Mouse (Mus musculus) lung, embryonic 16.5 days (tissue): ENCODE data around the gene Chst3. TPM values are rescaled to one million over a fixed set of nuclear protein-coding genes. Genes with fewer than 3 reads are reported as not detected.
A peak's percentile ranks its signal among the peaks of the same experiment; 100 is the strongest.

ENCODE experiments used
- ATAC-seq: fragments of 200-750 bp; cut with Nextera tagmentation; 2 replicates; pipeline ENCODE4 v1.8.0; 2017; ENCODE audit warnings: low read depth, mild to moderate bottlenecking, moderate library complexity
- H3K27ac ChIP-seq: fragments of 300-500 bp; sonication (generic); 2 replicates; pipeline ENCODE4 v1.5.1; 2014; ENCODE audit warnings: mild to moderate bottlenecking, control low read depth, low read length
- H3K27me3 ChIP-seq: fragments of 300-500 bp; sonication (generic); 2 replicates; pipeline ENCODE4 v1.6.1; 2014; ENCODE audit warnings: low read depth, low read length, mixed read lengths; ENCODE audit not compliant: control insufficient read depth, insufficient read depth
- H3K36me3 ChIP-seq: fragments of 300-500 bp; sonication (generic); 2 replicates; pipeline ENCODE4 v1.6.1; 2014; ENCODE audit warnings: low read length; ENCODE audit not compliant: control insufficient read depth, insufficient read depth
- H3K4me1 ChIP-seq: fragments of 300-500 bp; sonication (generic); replicated peaks from 2 replicates; pipeline ENCODE4 v1.6.1; 2014; ENCODE audit warnings: low read length, mixed read lengths; ENCODE audit not compliant: control insufficient read depth, insufficient read depth
- H3K4me2 ChIP-seq: fragments of 300-500 bp; sonication (generic); 2 replicates; pipeline ENCODE4 v1.6.1; 2014; ENCODE audit warnings: low read depth, low read length, control low read depth
- H3K4me3 ChIP-seq: fragments of 300-500 bp; sonication (generic); 2 replicates; pipeline ENCODE4 v1.5.1; 2014; ENCODE audit warnings: mild to moderate bottlenecking, low read length, control low read depth
- H3K9ac ChIP-seq: fragments of 300-500 bp; sonication (generic); 2 replicates; pipeline ENCODE4 v1.6.1; 2014; ENCODE audit warnings: low read length, control low read depth
- H3K9me3 ChIP-seq: fragments of 300-500 bp; sonication (generic); 2 replicates; pipeline ENCODE4 v1.6.1; 2016; ENCODE audit warnings: low read length; ENCODE audit not compliant: control insufficient read depth
- WGBS: fragments of 180-500 bp; shearing (Covaris S2); extraction: QIAGEN DNeasy Blood & Tissue Kit; methylation state at CpG from one replicate; pipeline ENCODE4 v1.1.7; 2014; 5-methylcytosine and 5-hydroxymethylcytosine counted together
- microRNA-seq: library from miRNA; unstranded; fragments of <30 nt; microRNA quantifications from one replicate; pipeline ENCODE4, GENCODE M21; 2016
- polyA plus RNA-seq: library from polyadenylated mRNA; unstranded; fragments of >200 nt; fragmentation: Nextera tagmentation; extraction: Ambion mirVana; gene quantifications from 2 replicates; pipeline ENCODE4 v1.2.1, GENCODE M21; 2015

The Chst3 gene
- polyA plus RNA-seq, 1 experiment from 2014 or later: 2.1 TPM

- Histone ChIP-seq H3K27ac (no peak overlapping the region), H3K4me3 (no peak overlapping the region), H3K36me3 (no peaks in the 10 kb centered on the region), H3K4me1 (peaks cover 6% of the 10 kb centered on the region), H3K9me3 (no peaks in the 10 kb centered on the region), H3K27me3 (no peaks in the 10 kb centered on the region), H3K9ac (no peak overlapping the region), H3K4me2 (0 out of 2 replicates have a peak overlapping the region, but pooled peaks have one; percentile 15)
- 36% methylated on average over 9 of the region's 9 CpGs for WGBS
- no peak for ATAC-seq
These were observed 84.9 kb downstream of the Chst3 start for GRCm38 (mm10) chr10:60134201-60134600.

GRCm38 (mm10) chr10:60133501-60133900 lies 85.6 kb downstream of the Chst3 start:
- WGBS: 24% methylated on average over 6 of the region's 6 CpGs
- H3K4me1 ChIP-seq: peaks cover 6% of the 10 kb centered on the region
- 0 out of 2 replicates have a peak, but pooled peaks have one; percentile 13 for ATAC-seq
- H3K27me3 ChIP-seq: no peaks in the 10 kb centered on the region
- no peaks in the 10 kb centered on the region for H3K36me3 ChIP-seq
- no peak overlapping the region for H3K9ac ChIP-seq
- no peaks in the 10 kb centered on the region for H3K9me3 ChIP-seq
- no peak overlapping the region for H3K4me2 ChIP-seq
- no peak overlapping the region for H3K27ac ChIP-seq
- H3K4me3 ChIP-seq: no peak overlapping the region

Small RNA genes lying within 50 kb of the gene (microRNA-seq; reads per million reads assigned to microRNA genes)
- gene Gm22117: not detected

Other genes with a start within 250 kb of the Chst3 start
- 48.2 and 51.6 TPM in 2 replicates for gene Ascc1, start 216.5 kb downstream of the Chst3 start, polyA plus RNA-seq
- 103 and 104 TPM in 2 replicates for gene Anapc16, start 216.1 kb downstream of the Chst3 start, polyA plus RNA-seq
- 4.4 and 4.7 TPM in 2 replicates for gene Spock2, start 113.0 kb downstream of the Chst3 start, polyA plus RNA-seq
- gene Psap, start 58.4 kb upstream of the Chst3 start, polyA plus RNA-seq: 131 and 132 TPM in 2 replicates
- gene Vsir, start 127.6 kb upstream of the Chst3 start, polyA plus RNA-seq: 5.8 and 8.9 TPM in 2 replicates
- 2.5 and 3.1 TPM in 2 replicates for gene Gm17455, start 180.5 kb upstream of the Chst3 start, polyA plus RNA-seq